Mouse (Mus musculus) kidney, embryonic 14.5 days (tissue): Measurements from ENCODE around the gene Pbld2. TPM values are rescaled to one million over a fixed set of nuclear protein-coding genes. Genes with fewer than 3 reads are reported as not detected.
A peak's percentile ranks its signal among the peaks of the same experiment; 100 is the strongest.

Experiments used
- ATAC-seq: fragments of 200-750 bp; cut with Nextera tagmentation; 2 replicates; pipeline ENCODE4 v1.8.0; 2017; ENCODE audit warnings: moderate number of reproducible peaks, mild to moderate bottlenecking, moderate TSS enrichment, moderate library complexity; ENCODE audit not compliant: low FRiP score, low TSS enrichment
- H3K27ac ChIP-seq: fragments of 300-500 bp; sonication (generic); 2 replicates; pipeline ENCODE4 v1.5.1; 2014; ENCODE audit warnings: low read depth, mild to moderate bottlenecking, low read length, moderate library complexity, mixed read lengths
- H3K27me3 ChIP-seq: fragments of 300-500 bp; sonication (generic); 2 replicates; pipeline ENCODE4 v1.6.1; 2014; ENCODE audit warnings: mild to moderate bottlenecking, low read length; ENCODE audit not compliant: control insufficient read depth, insufficient read depth
- H3K36me3 ChIP-seq: fragments of 300-500 bp; sonication (generic); 2 replicates; pipeline ENCODE4 v1.6.1; 2014; ENCODE audit warnings: low read length, mixed read lengths; ENCODE audit not compliant: control insufficient read depth, insufficient read depth
- H3K4me1 ChIP-seq: fragments of 300-500 bp; sonication (generic); 2 replicates; pipeline ENCODE4 v1.6.1; 2014; ENCODE audit warnings: low read length, mixed read lengths; ENCODE audit not compliant: control insufficient read depth, insufficient read depth
- H3K4me2 ChIP-seq: fragments of 300-500 bp; sonication (generic); replicated peaks from 2 replicates; pipeline ENCODE4 v1.6.1; 2014; ENCODE audit warnings: low read depth, mild to moderate bottlenecking, low read length
- H3K4me3 ChIP-seq: fragments of 300-500 bp; sonication (generic); 2 replicates; pipeline ENCODE4 v1.5.1; 2014; ENCODE audit warnings: mild to moderate bottlenecking, low read length
- H3K9ac ChIP-seq: fragments of 300-500 bp; sonication (generic); 2 replicates; pipeline ENCODE4 v1.6.1; 2014; ENCODE audit warnings: low read depth, mild to moderate bottlenecking, low read length, moderate library complexity
- H3K9me3 ChIP-seq: fragments of 300-500 bp; sonication (generic); 2 replicates; pipeline ENCODE4 v1.6.1; 2016; ENCODE audit warnings: low read length; ENCODE audit not compliant: control insufficient read depth
- WGBS: fragments of 180-500 bp; shearing (Covaris S2); extraction: QIAGEN DNeasy Blood & Tissue Kit; methylation state at CpG from one replicate; pipeline ENCODE4 v1.1.7; 2014; 5-methylcytosine and 5-hydroxymethylcytosine counted together
- polyA plus RNA-seq: library from polyadenylated mRNA; unstranded; fragments of >200 nt; fragmentation: Nextera tagmentation; extraction: Ambion mirVana; gene quantifications from 2 replicates; pipeline ENCODE4 v1.2.1, GENCODE M21; 2014

The Pbld2 gene
- polyA plus RNA-seq, 1 experiment from 2014 or later, result 2.7 TPM

GRCm38 (mm10) chr10:63063365-63063764, 39.2 kb downstream of the Pbld2 start:
- 81% methylated on average over 7 of the region's 7 CpGs for WGBS
- Histone ChIP-seq H3K4me2 (no peak overlapping the region), H3K4me3 (no peak overlapping the region), H3K36me3 (no peaks in the 10 kb centered on the region), H3K4me1 (no peaks in the 10 kb centered on the region), H3K27me3 (no peaks in the 10 kb centered on the region), H3K27ac (no peak overlapping the region), H3K9ac (no peak overlapping the region), H3K9me3 (no peaks in the 10 kb centered on the region)
- no peak for ATAC-seq

- no peak for ATAC-seq
- WGBS, result 81% methylated on average over 9 of the region's 9 CpGs
Measured at GRCm38 (mm10) chr10:63064516-63064915, 40.4 kb downstream of the Pbld2 start.

GRCm38 (mm10) chr10:63065561-63065960, 41.4 kb downstream of the Pbld2 start:
- Histone ChIP-seq H3K4me3 (no peak overlapping the region), H3K4me1 (no peaks in the 10 kb centered on the region), H3K4me2 (no peak overlapping the region), H3K9ac (no peak overlapping the region), H3K27ac (no peak overlapping the region), H3K36me3 (no peaks in the 10 kb centered on the region), H3K9me3 (0 out of 2 replicates have a peak, but pooled peaks cover 3% of the 10 kb centered on the region), H3K27me3 (no peaks in the 10 kb centered on the region)
- ATAC-seq, result no peak
- WGBS, result 60% methylated on average over 8 of the region's 8 CpGs

More at GRCm38 (mm10) chr10:63064516-63064915, 40.4 kb downstream of the Pbld2 start:
- no peaks in the 10 kb centered on the region for H3K4me1 ChIP-seq
- no peak overlapping the region for H3K4me2 ChIP-seq
- H3K4me3 ChIP-seq, result no peak overlapping the region
- H3K27ac ChIP-seq, result no peak overlapping the region
- no peaks in the 10 kb centered on the region for H3K36me3 ChIP-seq
- 0 out of 2 replicates have a peak, but pooled peaks cover 3% of the 10 kb centered on the region for H3K9me3 ChIP-seq
- no peak overlapping the region for H3K9ac ChIP-seq
- no peaks in the 10 kb centered on the region for H3K27me3 ChIP-seq

- Histone ChIP-seq H3K4me3 (no peak overlapping the region), H3K9me3 (0 out of 2 replicates have a peak, but pooled peaks cover 3% of the 10 kb centered on the region), H3K27me3 (no peaks in the 10 kb centered on the region), H3K4me1 (no peaks in the 10 kb centered on the region), H3K27ac (no peak overlapping the region), H3K9ac (no peak overlapping the region), H3K36me3 (no peaks in the 10 kb centered on the region), H3K4me2 (no peak overlapping the region)
- peak; percentile 78 for ATAC-seq
- WGBS, result 7% methylated on average over 5 of the region's 5 CpGs
Measured at GRCm38 (mm10) chr10:63065988-63066387, 41.9 kb downstream of the Pbld2 start.

- Histone ChIP-seq H3K36me3 (no peaks in the 10 kb centered on the region), H3K27ac (no peak overlapping the region), H3K4me2 (no peak overlapping the region), H3K4me3 (no peak overlapping the region), H3K9ac (no peak overlapping the region), H3K4me1 (no peaks in the 10 kb centered on the region), H3K9me3 (no peaks in the 10 kb centered on the region), H3K27me3 (no peaks in the 10 kb centered on the region)
- no peak for ATAC-seq
- 71% methylated on average over 10 of the region's 10 CpGs for WGBS
Measured at GRCm38 (mm10) chr10:63086304-63086703, 62.2 kb downstream of the Pbld2 start.

GRCm38 (mm10) chr10:63089103-63089757, 65.1 kb downstream of the Pbld2 start:
- H3K4me3 ChIP-seq, result peak overlapping the region; percentile 39
- no peaks in the 10 kb centered on the region for H3K36me3 ChIP-seq
- H3K27me3 ChIP-seq, result no peaks in the 10 kb centered on the region
- WGBS, result 38% methylated on average over 8 of the region's 8 CpGs
- no peak overlapping the region for H3K27ac ChIP-seq
- ATAC-seq, result no peak
- H3K9ac ChIP-seq, result peak overlapping the region; percentile 51; the same call in 1 of the 2 replicates
- no peaks in the 10 kb centered on the region for H3K4me1 ChIP-seq
- no peaks in the 10 kb centered on the region for H3K9me3 ChIP-seq
- H3K4me2 ChIP-seq, result peak overlapping the region; percentile 62

- WGBS, result 3% methylated on average over 26 of the region's 26 CpGs
- Histone ChIP-seq H3K4me2 (peak overlapping the region; percentile 62), H3K9me3 (no peaks in the 10 kb centered on the region), H3K27ac (no peak overlapping the region), H3K36me3 (no peaks in the 10 kb centered on the region), H3K4me1 (no peaks in the 10 kb centered on the region), H3K4me3 (peak overlapping the region; percentile 39), H3K9ac (peak overlapping the region; percentile 51; the same call in 1 of the 2 replicates), H3K27me3 (no peaks in the 10 kb centered on the region)
- ATAC-seq, result no peak
Measured at GRCm38 (mm10) chr10:63089758-63090571, 65.8 kb downstream of the Pbld2 start.

- ATAC-seq, result no peak
- Histone ChIP-seq H3K4me3 (no peak overlapping the region), H3K9ac (no peak overlapping the region), H3K27me3 (no peaks in the 10 kb centered on the region), H3K4me1 (no peaks in the 10 kb centered on the region), H3K9me3 (no peaks in the 10 kb centered on the region), H3K36me3 (no peaks in the 10 kb centered on the region), H3K27ac (no peak overlapping the region), H3K4me2 (no peak overlapping the region)
- 64% methylated on average over 7 of the region's 7 CpGs for WGBS
Measured at GRCm38 (mm10) chr10:63091915-63092314, 67.8 kb downstream of the Pbld2 start.
